Mouse (Mus musculus): ENCODE measurements around the gene Slc27a1.
A peak's percentile ranks its signal among the peaks of the same experiment; 100 is the strongest.

The Slc27a1 gene

DNA sequence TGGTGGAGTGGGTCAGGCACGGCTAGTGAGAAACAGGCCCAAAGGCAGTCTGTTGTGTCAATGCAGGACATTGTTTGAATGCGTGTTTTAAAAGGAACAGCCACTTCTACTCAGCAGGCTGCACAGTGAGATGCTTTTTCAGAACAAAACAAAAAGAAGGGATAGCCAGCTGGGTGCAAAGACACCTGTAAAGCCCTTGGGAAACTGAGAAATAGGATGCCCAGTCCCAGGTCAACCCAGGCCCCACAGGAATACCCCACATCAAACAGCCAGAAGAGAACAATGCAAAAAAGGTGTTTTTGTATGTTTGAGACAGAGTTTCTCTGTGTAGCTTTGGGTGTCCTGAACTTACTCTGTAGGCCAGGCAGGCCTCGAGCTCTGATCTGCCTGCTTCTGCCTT, 20.1 kb downstream of the Slc27a1 start:
- DNase-seq: no peak

DNA sequence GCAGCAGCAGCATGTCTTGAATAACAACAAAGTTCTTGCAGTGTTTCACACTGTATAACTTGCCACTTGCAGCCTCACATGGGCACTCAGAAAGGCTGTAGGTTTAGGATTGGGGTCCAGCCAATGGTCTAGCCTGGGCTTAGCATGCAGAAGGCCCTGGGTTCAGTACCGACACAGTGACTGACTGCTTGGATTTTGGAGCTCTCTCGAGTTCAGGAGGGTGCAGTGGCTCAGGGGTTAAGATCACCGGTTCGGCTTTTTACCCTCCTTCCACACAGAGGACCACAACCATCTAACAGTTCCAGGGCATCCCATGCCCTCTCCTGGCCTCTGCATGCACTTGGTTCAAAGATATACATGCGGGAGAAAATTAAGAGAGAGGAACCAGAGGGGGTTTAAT, 22.3 kb downstream of the Slc27a1 start:
- no peak for DNase-seq

DNA sequence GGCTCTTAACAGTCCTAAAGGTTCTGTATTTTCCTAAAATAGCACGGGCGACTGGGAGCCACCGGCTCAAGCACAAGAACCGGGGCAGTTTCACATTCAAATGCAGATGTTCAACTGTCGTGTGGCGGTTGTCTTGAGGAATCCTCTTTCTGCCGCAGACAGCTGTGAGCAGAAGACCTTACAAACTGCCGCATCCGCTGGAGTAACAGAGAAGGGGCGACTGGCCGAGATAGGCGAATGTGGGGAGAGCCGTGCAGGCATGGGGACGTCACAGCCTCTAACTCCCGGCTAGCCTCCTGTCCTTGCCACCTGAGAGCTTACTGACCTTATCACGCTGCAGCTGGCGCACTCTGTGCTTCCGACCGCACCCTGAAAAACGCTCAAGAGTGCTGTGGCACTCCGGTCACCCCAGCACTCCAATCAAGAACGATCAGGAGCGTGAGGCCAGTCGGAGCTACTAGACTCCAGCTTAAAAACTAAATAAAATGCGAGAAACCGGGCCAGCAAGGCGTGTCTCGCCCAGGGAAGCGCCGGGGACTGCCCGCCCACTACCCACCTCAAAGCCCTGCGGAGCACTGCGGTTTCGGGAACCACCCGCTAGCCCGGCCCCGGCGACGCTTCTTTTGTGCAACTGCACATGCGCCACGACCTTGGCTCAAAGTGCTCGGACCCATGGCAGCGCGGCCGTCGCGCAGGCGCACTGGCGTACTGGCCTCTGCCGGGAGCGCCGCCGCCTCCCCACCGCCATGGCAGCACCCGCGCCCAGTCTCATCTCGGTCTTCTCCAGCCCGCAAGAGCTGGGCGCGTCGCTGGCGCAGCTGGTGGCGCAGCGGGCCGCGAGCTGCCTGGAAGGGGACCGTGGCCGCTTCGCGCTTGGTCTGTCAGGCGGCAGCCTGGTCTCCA, 23.0 kb downstream of the Slc27a1 start, which contains the start of gene Pgls:
Gene Pgls, plus strand, starts transcription at position 706 of the 903 bp plus-strand sequence.
- DNase-seq: peak; percentile 97

- DNase-seq: peak; percentile 90
Observed at GRCm38 (mm10) chr8:71592374-71593170, 23.9 kb downstream of the Slc27a1 start.

DNA sequence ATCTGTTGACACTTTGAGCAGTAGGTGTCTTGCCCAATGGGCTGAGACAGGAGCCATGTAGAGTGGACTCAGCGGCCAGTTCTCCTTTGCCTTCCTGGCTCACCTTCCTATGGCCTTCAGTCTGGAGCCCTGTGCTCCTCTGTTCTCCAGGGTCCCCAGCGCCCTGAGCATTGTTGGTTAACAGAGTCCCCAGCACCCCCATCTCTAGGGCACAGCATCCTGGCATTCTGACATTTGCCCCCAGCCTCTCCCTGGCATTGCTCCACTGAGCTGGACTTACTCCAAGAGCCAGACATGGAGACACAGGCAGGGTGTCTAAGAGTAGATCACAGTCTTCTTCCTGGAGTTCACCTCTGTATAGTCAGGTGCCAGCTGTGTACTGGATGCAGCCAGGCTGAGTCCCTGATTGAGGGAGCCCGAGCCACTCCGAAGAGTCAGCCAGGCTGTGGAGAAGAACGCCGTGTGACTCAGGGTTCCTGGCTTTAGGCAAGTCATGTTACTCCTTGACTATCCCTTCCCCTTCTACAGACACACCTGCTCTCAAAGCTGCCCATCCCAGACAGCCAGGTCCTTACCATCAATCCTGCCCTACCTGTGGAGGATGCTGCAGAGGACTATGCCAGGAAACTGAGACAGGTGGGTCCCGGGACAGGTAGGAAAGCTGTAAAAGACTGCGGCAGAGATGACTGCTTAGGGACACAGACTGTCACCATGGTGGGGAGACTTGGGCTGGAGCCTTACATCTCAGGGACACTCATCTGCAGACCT, 25.1 kb downstream of the Slc27a1 start:
- DNase-seq: peak; percentile 29

DNA sequence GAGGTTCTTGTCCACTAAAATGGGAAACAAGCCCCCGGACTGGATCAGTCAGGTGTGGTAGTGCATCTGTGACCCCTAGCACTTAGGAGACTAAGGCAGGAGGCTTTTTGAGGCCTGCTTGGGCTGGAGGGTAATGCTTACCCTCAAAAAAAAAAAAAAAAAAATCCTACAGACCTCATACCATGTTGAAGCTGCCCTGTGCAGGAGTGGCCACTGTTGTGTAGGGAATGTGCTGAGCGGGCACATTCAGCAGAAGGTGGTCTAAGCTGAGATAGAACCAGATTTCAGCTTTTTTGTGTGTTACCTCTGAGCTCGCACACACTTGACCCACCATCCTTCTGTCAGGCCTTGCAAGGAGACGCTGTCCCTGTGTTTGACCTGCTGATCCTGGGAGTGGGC, 25.6 kb downstream of the Slc27a1 start:
- no peak for DNase-seq

DNA sequence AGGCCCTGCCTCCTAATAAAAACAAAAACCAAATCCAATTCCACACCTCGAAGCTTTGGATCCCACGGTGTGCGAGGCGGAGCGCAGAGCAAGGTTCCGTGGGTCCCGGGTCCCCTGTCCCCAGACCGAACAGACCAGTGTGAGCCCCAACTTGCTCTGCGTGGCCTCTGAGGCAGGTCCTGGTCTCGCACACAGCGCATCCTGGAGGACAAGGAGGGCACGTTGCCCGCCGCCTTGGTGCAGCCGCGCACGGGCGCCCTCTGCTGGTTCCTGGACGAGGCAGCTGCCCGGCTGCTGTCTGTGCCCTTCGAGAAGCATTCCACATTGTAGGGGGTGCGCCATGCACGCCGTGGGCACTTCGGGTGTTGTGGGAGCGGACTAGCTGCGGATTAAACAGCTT, 27.2 kb downstream of the Slc27a1 start:
- DNase-seq: peak; percentile 93

- no peak for DNase-seq
Observed at GRCm38 (mm10) chr8:71596384-71596783, 27.7 kb downstream of the Slc27a1 start.

DNA sequence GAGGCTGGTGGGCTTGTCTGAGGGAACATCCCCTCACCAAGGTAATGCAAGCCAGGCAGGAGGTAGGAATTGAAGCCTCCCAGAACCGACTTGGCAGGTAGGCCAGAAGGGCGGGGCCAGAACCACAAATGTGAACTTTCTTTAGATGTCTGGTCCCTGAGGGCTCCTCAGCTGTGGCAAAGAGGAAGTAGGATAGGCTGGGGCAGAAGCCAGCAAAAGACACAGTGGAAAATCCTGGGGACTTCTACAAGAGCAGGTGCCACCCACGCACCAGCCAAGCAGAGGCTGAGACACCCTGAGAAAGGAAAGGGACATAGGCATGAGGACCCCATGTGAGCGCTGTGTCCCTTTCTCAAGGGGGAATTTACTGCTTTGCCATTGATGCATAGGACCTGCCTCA, 28.1 kb downstream of the Slc27a1 start:
- DNase-seq: no peak

DNA sequence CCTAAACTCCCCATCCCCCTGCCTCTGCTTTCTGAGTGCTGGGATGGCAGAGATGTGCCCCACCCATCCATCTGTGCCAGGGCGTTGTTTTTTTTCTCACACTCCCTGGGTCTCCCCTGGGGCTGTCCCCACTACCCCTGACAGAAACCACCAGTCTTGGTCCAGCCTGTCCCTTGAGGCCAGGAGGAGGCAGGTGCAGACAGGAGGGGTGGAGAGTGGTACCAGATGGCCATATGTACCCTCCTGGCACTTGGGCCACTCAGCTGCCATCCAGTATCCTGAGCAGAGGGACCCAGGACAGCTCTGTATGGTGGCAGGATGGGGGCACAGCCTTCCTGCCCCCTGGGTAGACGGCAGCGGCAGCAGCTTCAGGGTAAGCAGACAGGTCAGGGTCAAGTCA, 28.8 kb downstream of the Slc27a1 start, which contains the start of gene Fam129c:
Gene Fam129c, plus strand, starts transcription at position 198 of the 400 bp plus-strand sequence.
- no peak for DNase-seq

DNA sequence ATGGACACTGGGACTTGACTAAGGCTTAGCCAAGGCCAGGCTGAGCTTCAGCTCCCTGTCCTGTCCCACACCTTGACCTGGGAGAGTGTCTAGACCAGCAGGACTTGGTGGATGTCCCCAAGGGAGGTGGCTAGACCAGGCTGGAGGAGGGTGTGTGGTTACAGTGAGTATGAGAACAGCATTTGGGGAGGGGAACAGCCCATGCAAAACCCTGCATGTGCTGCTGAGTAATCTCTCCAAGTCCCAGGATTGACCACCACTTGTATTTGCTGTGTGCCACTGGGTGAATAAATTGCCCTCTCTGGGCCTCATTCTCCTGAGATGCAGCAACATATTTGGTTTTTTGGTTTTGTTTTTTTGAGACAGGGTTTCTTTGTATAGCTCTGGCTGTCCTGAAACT, 29.7 kb downstream of the Slc27a1 start:
- DNase-seq: no peak

DNA sequence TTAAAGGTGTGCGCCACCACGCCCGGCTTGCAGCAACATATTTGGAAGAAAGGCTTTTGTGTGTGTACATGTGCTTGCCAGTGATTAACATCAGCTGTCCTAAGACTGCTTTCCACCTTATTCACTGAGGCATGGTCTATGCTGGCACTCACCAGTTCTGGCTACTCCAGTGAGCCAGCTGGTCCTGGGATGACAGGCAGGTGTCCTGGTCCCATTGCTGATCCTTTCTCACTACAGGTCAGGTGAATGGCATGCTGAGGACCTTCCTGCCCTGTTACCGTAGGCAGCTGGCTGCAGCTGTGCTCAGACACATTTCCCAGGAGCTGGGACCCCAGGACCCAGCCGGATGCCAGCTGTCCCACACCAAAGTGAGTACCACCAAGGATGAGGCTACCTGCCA, 30.2 kb downstream of the Slc27a1 start:
- no peak for DNase-seq

DNA sequence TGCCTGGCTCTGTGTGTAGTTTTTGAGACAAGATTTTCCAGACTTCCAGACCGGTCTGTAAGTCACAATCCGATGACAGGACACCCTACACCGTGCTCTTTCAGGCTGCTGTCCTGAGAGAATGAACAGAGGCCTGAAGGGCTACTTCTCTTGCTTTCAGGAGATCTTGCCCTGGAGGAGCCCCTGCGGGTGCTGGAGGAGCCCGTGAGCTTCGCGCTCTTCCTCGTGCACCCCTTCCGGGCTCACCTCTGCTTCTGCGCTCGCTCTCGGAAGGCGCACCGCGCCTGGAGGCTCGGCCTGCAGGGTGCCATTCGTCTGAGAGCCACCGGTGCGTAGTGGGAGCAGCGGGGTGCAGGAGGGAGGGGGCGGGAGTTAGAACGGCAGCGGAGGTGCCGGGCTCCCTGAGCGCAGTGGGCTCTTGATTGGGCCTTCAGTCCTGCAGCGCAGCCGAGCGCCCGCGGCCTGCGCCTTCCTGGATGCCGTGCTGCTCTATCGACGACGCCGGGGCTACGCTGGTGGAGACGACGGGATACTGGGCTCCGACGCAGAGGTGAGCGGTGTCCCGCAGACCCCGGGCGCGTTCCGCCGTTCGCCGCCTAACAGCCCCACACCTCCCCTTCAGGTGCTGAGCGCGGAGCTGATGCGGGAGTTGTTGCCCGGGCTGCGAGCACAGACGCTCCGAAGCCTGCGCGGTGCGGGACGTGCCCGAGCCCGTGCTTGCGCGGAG, 33.4 kb downstream of the Slc27a1 start:
- no peak for DNase-seq

GRCm38 (mm10) chr8:71602666-71603334, 34.1 kb downstream of the Slc27a1 start:
- peak; percentile 90 for DNase-seq

DNA sequence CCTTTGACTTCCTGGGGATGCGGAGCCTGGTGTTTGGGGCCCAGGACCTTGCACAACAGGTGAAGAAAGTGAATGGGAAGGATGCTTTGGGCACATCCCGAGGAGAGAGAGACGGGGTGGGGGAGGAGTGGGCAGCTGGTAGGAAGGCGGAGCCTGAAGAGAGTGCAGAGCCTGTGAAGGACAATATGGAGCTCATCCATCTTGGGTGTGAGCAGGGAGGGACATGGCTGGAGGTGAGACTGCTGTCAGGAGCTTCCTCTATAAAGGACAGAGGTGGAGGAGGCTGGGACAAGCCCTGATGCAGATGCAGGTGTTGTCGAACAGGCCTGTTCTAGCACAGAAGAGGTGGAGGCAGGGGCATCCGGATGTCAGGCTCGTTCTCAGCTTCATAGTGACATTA, 35.3 kb downstream of the Slc27a1 start:
- no peak for DNase-seq

- peak; percentile 98 for DNase-seq
Observed at GRCm38 (mm10) chr8:71610822-71611651, 42.4 kb downstream of the Slc27a1 start, which contains the start of gene Colgalt1. TSS of gene Colgalt1 (plus strand) at chr8:71610998.

- DNase-seq: no peak
Observed at GRCm38 (mm10) chr8:71612141-71612540, 43.5 kb downstream of the Slc27a1 start.

DNA sequence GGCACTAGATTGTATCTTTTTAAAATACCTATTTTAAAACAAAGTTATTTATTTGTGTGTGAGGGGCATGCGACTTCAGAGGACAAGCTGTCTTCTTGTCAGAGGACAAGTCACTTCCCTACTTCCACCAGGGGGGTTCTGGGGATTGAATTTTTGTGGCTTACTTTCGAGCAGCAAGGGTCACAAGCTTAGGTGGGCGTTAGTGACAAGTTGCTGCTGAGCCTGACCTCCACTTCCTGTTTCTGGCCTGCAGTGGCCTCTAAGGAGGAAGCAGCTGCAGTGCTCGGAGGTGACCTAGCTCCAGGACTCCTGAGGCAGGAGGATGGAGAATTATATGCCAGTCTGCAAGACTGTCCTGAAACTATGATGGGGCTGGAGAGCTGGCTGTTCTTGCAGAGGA, 44.7 kb downstream of the Slc27a1 start:
- DNase-seq: no peak

- no peak for DNase-seq
Observed at GRCm38 (mm10) chr8:71619786-71620185, 51.1 kb downstream of the Slc27a1 start.

- no peak for DNase-seq
Observed at GRCm38 (mm10) chr8:71625088-71625487, 56.4 kb downstream of the Slc27a1 start.

- no peak for DNase-seq
Observed at GRCm38 (mm10) chr8:71626753-71627152, 58.1 kb downstream of the Slc27a1 start.

Measured in kidney, adult 18-20 months (tissue).